Mouse (Mus musculus) gastrocnemius, postnatal 36 days (tissue): Measurements from ENCODE around the gene Mrpl19. TPM values are rescaled to one million over a fixed set of nuclear protein-coding genes. Genes with fewer than 3 reads are reported as not detected.

Experiments
- DNase-seq, 2 experiments: peaks; one replicate each; pipeline ENCODE4 v3.0.0; 2022
- intact Hi-C: fragments of 180-260 bp; cut with DNase I; formaldehyde crosslinking; loops from one replicate; pipeline ENCODE4 v1.15.1; 2025
- total RNA-seq, 2 experiments: library from RNA; stranded (reverse); gene quantifications; 2 replicates each; pipeline ENCODE4 v1.2.3; 2021

Gene Mrpl19
- total RNA-seq, 2 experiments from 2014 or later = 16.1 to 19.7 TPM

GRCm38 (mm10) chr6:81943281-81943680 is 22.5 kb downstream of the Mrpl19 start:
- intact Hi-C loops = no loop called here
- DNase-seq = no peak

- intact Hi-C loops = no loop called here
- DNase-seq = no peak
These were observed 24.0 kb downstream of the Mrpl19 start for GRCm38 (mm10) chr6:81941718-81942117.

- DNase-seq = no peak
- intact Hi-C loops = no loop called here
These were observed 32.5 kb downstream of the Mrpl19 start for GRCm38 (mm10) chr6:81933281-81933680.

GRCm38 (mm10) chr6:81929402-81929801 is 36.4 kb downstream of the Mrpl19 start:
- intact Hi-C loops = no loop called here
- DNase-seq = no peak

GRCm38 (mm10) chr6:81924304-81924703 is 41.5 kb downstream of the Mrpl19 start:
- intact Hi-C loops = no loop called here
- no peak for DNase-seq

- peak; percentile 92 to 95 for DNase-seq
- intact Hi-C loops = no loop called here
These were observed 42.1 kb downstream of the Mrpl19 start, which contains the start of gene Gcfc2 for GRCm38 (mm10) chr6:81923523-81924142. Gcfc2 (plus strand) TSS chr6:81923669.

GRCm38 (mm10) chr6:81912177-81912576 is 53.6 kb downstream of the Mrpl19 start:
- intact Hi-C loops = no loop called here

GRCm38 (mm10) chr6:81911713-81912112 is 54.0 kb downstream of the Mrpl19 start:
- no peak for DNase-seq
- intact Hi-C loops = no loop called here

More at GRCm38 (mm10) chr6:81912177-81912576, 53.6 kb downstream of the Mrpl19 start:
- no peak for DNase-seq

GRCm38 (mm10) chr6:81911244-81911643 is 54.5 kb downstream of the Mrpl19 start:
- intact Hi-C loops = no loop called here
- no peak for DNase-seq

- DNase-seq = no peak
- intact Hi-C loops = no loop called here
These were observed 55.4 kb downstream of the Mrpl19 start for GRCm38 (mm10) chr6:81910302-81910855.

Other genes with a start within 250 kb of the Mrpl19 start
- gene Gcfc2, start 42.3 kb downstream of the Mrpl19 start, total RNA-seq = 1 to 10 TPM; 2.0 to 2.1 TPM
- under 1 TPM; 0.64 to 0.67 TPM for gene Eva1a, start 75.1 kb upstream of the Mrpl19 start, total RNA-seq